Mouse (Mus musculus): ENCODE results near the gene Fdx1l. TPM values are rescaled to one million over a fixed set of nuclear protein-coding genes. Genes with fewer than 3 reads are reported as not detected.

Gene Fdx1l
- total and polyA plus RNA-seq, 3 experiments, result 247 to 361 (median 305) TPM

DNA sequence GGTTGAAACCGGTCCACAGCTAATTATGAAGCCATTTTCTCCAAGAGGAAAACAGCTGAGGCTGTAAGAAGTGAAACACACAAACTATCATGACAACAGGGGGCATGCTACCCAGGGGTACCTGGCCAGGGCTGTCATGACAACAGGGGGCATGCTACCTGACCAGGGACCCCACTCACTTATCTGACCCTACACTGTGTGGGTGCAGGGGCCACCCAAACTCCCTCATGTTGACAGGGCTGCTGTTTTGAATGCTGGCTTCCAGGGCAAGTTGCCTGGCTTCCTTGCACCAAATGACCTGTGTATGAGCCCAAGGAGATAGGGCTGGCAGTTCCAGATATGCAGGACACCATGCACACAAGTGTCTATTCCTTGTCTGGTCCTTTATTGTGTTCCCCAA, 17.1 kb upstream of the Fdx1l start:
- Histone ChIP-seq H3K4me1 (ENCODE audit: control insufficient read depth in 1 of 2, insufficient read depth in 2 of 2, low read length in 2 of 2) (peaks cover 11 to 22% of the 10 kb centered on the region in 2 experiments), H3K9ac (ENCODE audit: control insufficient read depth, low read depth, low read length, poor library complexity, severe bottlenecking) (peak overlapping the region; percentile 86), H3K27ac (ENCODE audit: control insufficient read depth, low read depth, low read length) (peak overlapping the region; percentile 93), H3K36me3 (ENCODE audit: control insufficient read depth in 1 of 2, insufficient read depth in 2 of 2, low read length in 2 of 2) (peaks cover 25 to 39% of the 10 kb centered on the region in 2 experiments), H3K4me3 (ENCODE audit: control insufficient read depth in 1 of 2, insufficient read depth in 1 of 2, low read depth in 2 of 2, low read length in 2 of 2) (peak overlapping the region; percentile 64 to 72), H3K27me3 (ENCODE audit: control insufficient read depth in 1 of 2, insufficient read depth in 2 of 2, low read length in 2 of 2) (no peaks in the 10 kb centered on the region), H3K79me2 (ENCODE audit: control insufficient read depth, insufficient read depth, low read length, poor library complexity) (peaks cover 64% of the 10 kb centered on the region), H3K9me3 (replicated peaks; ENCODE audit: insufficient read depth, low read length) (no peaks in the 10 kb centered on the region)
- DNase-seq (ENCODE audit: low read depth, low spot score), result no peak
- TF ChIP-seq TAL1 (IDR thresholded peaks at IDR 0.05; ENCODE audit: low read length) (0 out of 2 replicates have a peak, but pooled peaks have one; percentile 5), MAZ (IDR thresholded peaks at IDR 0.05; ENCODE audit: low read depth, low read length) (no peak)

DNA sequence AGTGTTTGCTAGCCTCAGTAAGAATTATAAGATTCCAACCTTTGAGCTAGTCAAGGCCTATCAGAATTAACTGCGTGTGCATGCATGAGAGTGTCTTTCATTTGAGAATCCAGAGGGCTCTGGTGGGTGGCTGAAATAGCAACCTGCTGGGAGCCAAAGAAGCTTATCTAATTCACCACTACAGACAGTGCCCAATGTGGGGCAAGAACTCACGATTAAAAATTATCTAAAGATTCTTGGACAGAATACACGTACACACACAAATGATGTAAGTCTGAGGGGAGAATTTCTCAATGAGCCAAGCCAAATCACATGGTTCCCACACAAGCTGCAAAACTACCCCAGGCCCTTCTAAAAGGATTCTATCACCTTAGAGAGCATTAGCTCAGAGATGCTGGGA, 9.9 kb upstream of the Fdx1l start:
- Histone ChIP-seq H3K9ac (ENCODE audit: control insufficient read depth, low read depth, low read length, poor library complexity, severe bottlenecking) (no peak overlapping the region), H3K79me2 (ENCODE audit: control insufficient read depth, insufficient read depth, low read length, poor library complexity) (peaks cover 33% of the 10 kb centered on the region), H3K36me3 (ENCODE audit: control insufficient read depth in 1 of 2, insufficient read depth in 2 of 2, low read length in 2 of 2) (peaks cover 27 to 77% of the 10 kb centered on the region in 2 experiments), H3K27ac (ENCODE audit: control insufficient read depth, low read depth, low read length) (no peak overlapping the region), H3K9me3 (replicated peaks; ENCODE audit: insufficient read depth, low read length) (no peaks in the 10 kb centered on the region), H3K4me3 (ENCODE audit: control insufficient read depth in 1 of 2, insufficient read depth in 1 of 2, low read depth in 2 of 2, low read length in 2 of 2) (no peak overlapping the region), H3K27me3 (ENCODE audit: control insufficient read depth in 1 of 2, insufficient read depth in 2 of 2, low read length in 2 of 2) (no peaks in the 10 kb centered on the region), H3K4me1 (ENCODE audit: control insufficient read depth in 1 of 2, insufficient read depth in 2 of 2, low read length in 2 of 2) (peaks cover 15 to 23% of the 10 kb centered on the region in 2 experiments; a peak in 3 of 4 replicates)
- DNase-seq (ENCODE audit: low read depth, low spot score), result peak; percentile 81
- TF ChIP-seq TBP (IDR thresholded peaks at IDR 0.05; ENCODE audit: low read depth, low read length) (0 out of 2 replicates have a peak, but pooled peaks have one; percentile 31), GATA1 (IDR thresholded peaks at IDR 0.05; ENCODE audit: low read depth, low read length) (peak; percentile 91), ETS1 (IDR thresholded peaks at IDR 0.05; ENCODE audit: low read depth, low read length) (no peak), CHD2 (IDR thresholded peaks at IDR 0.05; ENCODE audit: low read length) (no peak), TAL1 (IDR thresholded peaks at IDR 0.05; ENCODE audit: low read length) (peak; percentile 61; the same call in 1 of the 2 replicates), USF1 (IDR thresholded peaks at IDR 0.05; ENCODE audit: low read depth, low read length) (no peak)

DNA sequence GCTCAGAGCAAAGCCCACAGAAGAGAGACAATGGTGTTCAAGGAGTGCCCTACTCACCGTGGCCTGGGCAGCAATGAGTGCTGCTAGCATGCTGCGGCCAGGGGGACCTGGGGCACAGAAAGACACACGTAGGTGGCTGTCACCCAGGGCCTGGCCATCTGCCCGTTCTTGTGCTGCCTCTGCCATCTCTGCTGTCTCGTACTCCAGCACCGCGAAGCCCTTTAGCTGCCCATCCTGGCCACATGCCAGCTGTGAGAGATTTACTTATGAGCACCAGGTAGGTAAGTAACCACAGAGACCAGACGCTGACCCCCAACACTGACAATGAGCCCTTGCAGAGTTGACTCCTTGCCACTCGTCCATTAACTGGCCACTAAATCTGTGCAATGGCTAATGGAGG, 7.7 kb upstream of the Fdx1l start:
- no peak overlapping the region for H3K27ac ChIP-seq (ENCODE audit: control insufficient read depth, low read depth, low read length)
- no peak for DNase-seq (ENCODE audit: low read depth, low spot score)
- H3K4me1 ChIP-seq (ENCODE audit: control insufficient read depth in 1 of 2, insufficient read depth in 2 of 2, low read length in 2 of 2), result peaks cover 15 to 23% of the 10 kb centered on the region in 2 experiments; a peak in 3 of 4 replicates
- TF ChIP-seq ELF1 (IDR thresholded peaks at IDR 0.05; ENCODE audit: low read depth, low read length), result no peak
- no peak for TF ChIP-seq USF1 (IDR thresholded peaks at IDR 0.05; ENCODE audit: low read depth, low read length)
- TF ChIP-seq ETS1 (IDR thresholded peaks at IDR 0.05; ENCODE audit: low read depth, low read length), result no peak
- TF ChIP-seq RCOR1 (IDR thresholded peaks at IDR 0.05; ENCODE audit: low read depth, low read length), result no peak
- TF ChIP-seq CHD2 (IDR thresholded peaks at IDR 0.05; ENCODE audit: low read length), result no peak
- no peak for TF ChIP-seq MAX (IDR thresholded peaks at IDR 0.05; ENCODE audit: low read length)
- TF ChIP-seq NRF1 (IDR thresholded peaks at IDR 0.05; ENCODE audit: insufficient read depth, low read depth, low read length, poor library complexity, severe bottlenecking), result no peak
- TF ChIP-seq ZNF384 (IDR thresholded peaks at IDR 0.05; ENCODE audit: low read depth, low read length), result no peak
- no peak for TF ChIP-seq ZC3H11A (IDR thresholded peaks at IDR 0.05; ENCODE audit: low read depth, low read length)
- TF ChIP-seq MAFK (IDR thresholded peaks at IDR 0.05; ENCODE audit: borderline replicate concordance, low read depth, low read length), result no peak
- no peak for TF ChIP-seq SIN3A (IDR thresholded peaks at IDR 0.05; ENCODE audit: low read length)
- no peak; the same call in 1 of the 2 replicates for TF ChIP-seq POLR2AphosphoS2 (IDR thresholded peaks at IDR 0.05; ENCODE audit: low read length)
- TF ChIP-seq EP300 (IDR thresholded peaks at IDR 0.05; ENCODE audit: low read depth in 1 of 2, low read length in 2 of 2), result no peak
- no peak for TF ChIP-seq ZKSCAN1 (IDR thresholded peaks at IDR 0.05; ENCODE audit: low read depth, low read length)
- no peak for TF ChIP-seq SMC3 (IDR thresholded peaks at IDR 0.05; ENCODE audit: low read depth, low read length)
- TF ChIP-seq GATA1 (IDR thresholded peaks at IDR 0.05; ENCODE audit: low read depth, low read length), result no peak
- TF ChIP-seq NELFE (IDR thresholded peaks at IDR 0.05; ENCODE audit: low read depth, low read length), result no peak
- no peak overlapping the region for H3K4me3 ChIP-seq (ENCODE audit: control insufficient read depth in 1 of 2, insufficient read depth in 1 of 2, low read depth in 2 of 2, low read length in 2 of 2)
- no peaks in the 10 kb centered on the region for H3K27me3 ChIP-seq (ENCODE audit: control insufficient read depth in 1 of 2, insufficient read depth in 2 of 2, low read length in 2 of 2)
- H3K9ac ChIP-seq (ENCODE audit: control insufficient read depth, low read depth, low read length, poor library complexity, severe bottlenecking), result no peak overlapping the region
- no peaks in the 10 kb centered on the region for H3K9me3 ChIP-seq (replicated peaks; ENCODE audit: insufficient read depth, low read length)
- H3K36me3 ChIP-seq (ENCODE audit: control insufficient read depth in 1 of 2, insufficient read depth in 2 of 2, low read length in 2 of 2), result peaks cover 25 to 74% of the 10 kb centered on the region in 2 experiments
- H3K79me2 ChIP-seq (ENCODE audit: control insufficient read depth, insufficient read depth, low read length, poor library complexity), result peaks cover 14% of the 10 kb centered on the region

Data from MEL (cell line).